Mouse (Mus musculus) central nervous system, embryonic 14 days (tissue): ENCODE measurements around the gene C130050O18Rik. TPM values are rescaled to one million over a fixed set of nuclear protein-coding genes. Genes with fewer than 3 reads are reported as not detected.

Experiments used
- polyA plus RNA-seq: library from polyadenylated mRNA; depleted of rRNA; stranded (reverse); fragments of >200 nt; gene quantifications from 2 replicates; pipeline ENCODE4 v1.2.3, GENCODE M21; 2012; rRNA removed

The C130050O18Rik gene
- polyA plus RNA-seq = 0.41 and 1.7 TPM in 2 replicates

GRCm38 (mm10) chr5:139404801-139405401 is at the start of gene C130050O18Rik:
Gene C130050O18Rik (plus strand): TSS chr5:139405280.

GRCm38 (mm10) chr5:139377468-139378270 is 27.4 kb upstream of the C130050O18Rik start, which contains the start of gene Gpr146:
Gene Gpr146 (plus strand): TSS chr5:139377697.

GRCm38 (mm10) chr5:139423026-139423865 is 18.2 kb downstream of the C130050O18Rik start, which contains the start of gene Gper1:
Gene Gper1 (plus strand): TSS chr5:139423151.

GRCm38 (mm10) chr5:139460384-139461067 is 55.4 kb downstream of the C130050O18Rik start, which contains the start of gene 3110082I17Rik:
Gene 3110082I17Rik (minus strand): TSS chr5:139460527.

Other genes starting within 250 kb of the C130050O18Rik start
- 71.3 and 75.2 TPM in 2 replicates for gene Sun1, start 204.6 kb upstream of the C130050O18Rik start, polyA plus RNA-seq
- gene Get4, start 153.0 kb upstream of the C130050O18Rik start, polyA plus RNA-seq = 108 and 115 TPM in 2 replicates
- 34.0 and 40.2 TPM in 2 replicates for gene Adap1, start 79.7 kb upstream of the C130050O18Rik start, polyA plus RNA-seq
- gene Cox19, start 53.9 kb upstream of the C130050O18Rik start, polyA plus RNA-seq = 113 and 118 TPM in 2 replicates
- 0.09 and 1.9 TPM in 2 replicates for gene Cyp2w1, start 52.7 kb upstream of the C130050O18Rik start, polyA plus RNA-seq
- gene Gpr146, start 27.6 kb upstream of the C130050O18Rik start, polyA plus RNA-seq = 1.3 and 1.6 TPM in 2 replicates
- 5.0 and 5.1 TPM in 2 replicates for gene Gper1, start 17.9 kb downstream of the C130050O18Rik start, polyA plus RNA-seq
- 12.7 and 15.8 TPM in 2 replicates for gene 3110082I17Rik, start 55.2 kb downstream of the C130050O18Rik start, polyA plus RNA-seq
- 19.8 and 22.1 TPM in 2 replicates for gene Zfand2a, start 79.3 kb downstream of the C130050O18Rik start, polyA plus RNA-seq
- gene Uncx, start 138.2 kb downstream of the C130050O18Rik start, polyA plus RNA-seq = 21.5 and 29.7 TPM in 2 replicates